Comparison of ENCODE assay signal across 9 mouse cellular contexts in the genomic region with DNA sequence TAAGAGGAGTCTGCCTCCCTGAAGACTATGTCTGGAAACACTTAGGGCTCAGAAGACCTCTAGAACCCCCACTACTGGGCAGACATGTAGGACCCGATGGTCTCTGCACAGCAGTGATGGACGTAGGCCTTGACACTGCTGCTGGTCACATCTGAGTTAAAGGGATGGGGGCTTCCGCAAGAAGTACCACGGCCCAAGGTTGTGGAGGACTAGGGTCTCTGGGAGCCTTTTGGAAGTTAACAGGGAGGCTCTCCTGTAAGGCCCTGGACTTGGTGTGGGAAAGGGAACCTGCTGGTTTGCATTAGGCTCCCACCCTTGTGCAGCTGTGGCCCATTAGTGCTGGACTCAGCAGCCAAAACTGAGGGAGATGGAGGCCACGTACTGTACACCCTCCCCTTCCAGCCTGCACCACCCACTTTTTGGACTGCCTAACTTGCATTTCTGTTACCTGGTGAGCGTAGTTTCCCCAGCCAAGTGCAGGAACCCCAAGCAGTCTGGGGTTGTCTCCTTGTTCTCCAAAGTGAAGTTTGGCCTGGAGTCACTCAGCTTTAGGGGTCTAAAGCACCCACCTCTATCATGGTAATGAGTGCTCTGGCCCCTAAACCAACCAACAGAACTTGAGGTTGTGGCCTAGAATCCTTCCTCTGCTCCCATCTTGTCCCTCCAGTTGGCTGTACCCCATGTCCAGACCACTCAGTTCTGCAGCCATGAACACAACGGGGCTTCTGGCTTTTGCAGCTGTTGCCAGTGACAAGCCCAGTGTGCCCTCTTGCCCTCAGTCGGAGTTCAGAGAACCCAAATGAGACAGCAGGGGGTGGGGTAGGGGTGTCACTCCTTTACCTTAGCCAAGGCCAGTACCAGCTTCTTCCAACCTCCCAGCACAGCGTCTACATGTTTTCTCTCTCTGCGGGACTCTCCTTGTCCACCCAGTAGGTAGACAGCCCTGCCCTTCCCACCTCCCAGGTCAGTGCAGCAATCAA. TPM values are rescaled to one million over a fixed set of nuclear protein-coding genes. Genes with fewer than 3 reads are reported as not detected.
DNase-seq lines count a peak whose midpoint lies in the region; ATAC-seq and TF ChIP-seq lines count a peak whose summit lies in the region.
"Had no signal": no experiment of that assay in that cellular context is flagged by ENCODE, and none has a peak within 500 bp of the region (broad histone marks: within the 10 kb centered on the region; RNA-seq: fewer than 3 reads in every experiment).

No protein-coding gene starts in this region.

- peaks cover 46% of the 10 kb centered on the region for H3K27me3 ChIP-seq in E14TG2a.4 (ENCODE audit: insufficient read depth, low read length)
- no peaks in the 10 kb centered on the region for H3K27me3 ChIP-seq in forebrain, embryonic 11.5 days (ENCODE audit: control insufficient read depth, insufficient read depth, low read length)
- no peaks in the 10 kb centered on the region for H3K27me3 ChIP-seq in intestine, embryonic 14.5 days (replicated peaks; ENCODE audit: control insufficient read depth, insufficient read depth, low read length)

- no peaks in the 10 kb centered on the region for H3K9me3 ChIP-seq in E14TG2a.4 (ENCODE audit: low read length)
- H3K9me3 ChIP-seq in forebrain, embryonic 11.5 days (ENCODE audit: control insufficient read depth, low read length): no peaks in the 10 kb centered on the region
- H3K9me3 ChIP-seq in intestine, embryonic 14.5 days (ENCODE audit: control insufficient read depth, low read length): no peaks in the 10 kb centered on the region

- peak overlapping the region; percentile 98 for H3K4me2 ChIP-seq in forebrain, embryonic 11.5 days (ENCODE audit: low read depth, low read length, severe bottlenecking)
- peak overlapping the region; percentile 92 for H3K4me2 ChIP-seq in intestine, embryonic 14.5 days (ENCODE audit: low read length)

- TF ChIP-seq CTCF in E14TG2a.4 (conservative IDR thresholded peaks at IDR 0.05; ENCODE audit: low read length): no peak

- H3K36me3 ChIP-seq in E14TG2a.4 (ENCODE audit: insufficient read depth, low read length): peaks cover 36% of the 10 kb centered on the region
- H3K36me3 ChIP-seq in forebrain, embryonic 11.5 days (ENCODE audit: control insufficient read depth, insufficient read depth, low read length): peaks cover 3% of the 10 kb centered on the region; the same call in 1 of the 2 replicates
- H3K36me3 ChIP-seq in intestine, embryonic 14.5 days (ENCODE audit: control insufficient read depth, insufficient read depth, low read length): peaks cover 47% of the 10 kb centered on the region

- DNase-seq in cerebellum, adult 9-10 months: peak; percentile 47
- no peak for DNase-seq in cerebellum, postnatal 36 days
- no peak for DNase-seq in forebrain, embryonic 11.5 days (ENCODE audit: low spot score)
- DNase-seq in intestine, embryonic 14.5 days (ENCODE audit: low spot score): peak; percentile 69
- DNase-seq in neural tube, embryonic 10.5 days (ENCODE audit: extremely low spot score, low spot score): peak; percentile 43
- no peak for DNase-seq in urinary bladder, adult 2 months (ENCODE audit: low spot score)

- no peak for ATAC-seq in forebrain, embryonic 11.5 days (replicated peaks; ENCODE audit: low FRiP score)
- no peak for ATAC-seq in intestine, embryonic 14.5 days (replicated peaks; ENCODE audit: low FRiP score, low TSS enrichment, low read depth)
- ATAC-seq in inflammation-experienced regulatory T-cells, adult 6 months: no peak

- peaks cover 45% of the 10 kb centered on the region for H3K4me1 ChIP-seq in E14TG2a.4 (replicated peaks; ENCODE audit: low read depth, low read length)
- peaks cover 16% of the 10 kb centered on the region for H3K4me1 ChIP-seq in forebrain, embryonic 11.5 days (replicated peaks; ENCODE audit: control insufficient read depth, insufficient read depth, low read length)
- peaks cover 26% of the 10 kb centered on the region for H3K4me1 ChIP-seq in intestine, embryonic 14.5 days (replicated peaks; ENCODE audit: control insufficient read depth, insufficient read depth, low read length)

- H3K4me3 ChIP-seq in E14TG2a.4 (replicated peaks; ENCODE audit: low read length): peak overlapping the region; percentile 85
- H3K4me3 ChIP-seq in forebrain, embryonic 11.5 days (ENCODE audit: low read depth, low read length): peak overlapping the region; percentile 84; the same call in 1 of the 2 replicates
- peak overlapping the region; percentile 75 for H3K4me3 ChIP-seq in intestine, embryonic 14.5 days (ENCODE audit: low read depth, low read length)

- H3K27ac ChIP-seq in forebrain, embryonic 11.5 days (ENCODE audit: low read depth, low read length): no peak overlapping the region
- no peak overlapping the region for H3K27ac ChIP-seq in intestine, embryonic 14.5 days (ENCODE audit: low read depth)

- 53% methylated on average over 10 of the region's 10 CpGs for WGBS in forebrain, embryonic 11.5 days
- WGBS in intestine, embryonic 14.5 days: 50% methylated on average over 10 of the region's 10 CpGs

- H3K9ac ChIP-seq in forebrain, embryonic 11.5 days (ENCODE audit: low read length): no peak overlapping the region
- H3K9ac ChIP-seq in intestine, embryonic 14.5 days (ENCODE audit: low read length): peak overlapping the region; percentile 95

RNA-seq across cellular contexts. Expression of a gene that starts 1.0 kb away (rescaled TPM):
- 9.4 and 12.0 TPM in 2 replicates for polyA plus RNA-seq in forebrain, embryonic 11.5 days (2014; fragmentation: Nextera tagmentation; extraction: Ambion mirVana)
- 13.1 and 14.1 TPM in 2 replicates for polyA plus RNA-seq in intestine, embryonic 14.5 days (2014; fragmentation: Nextera tagmentation; extraction: Ambion mirVana)
- under 1 TPM in 2 of 3 experiments, not detected in 1; 0.23 to 0.24 TPM for polyA plus RNA-seq in inflammation-experienced regulatory T-cells, adult 6 months (2017; shearing (Covaris generic))
- 55.2 and 76.1 TPM in 2 replicates for polyA plus RNA-seq in urinary bladder, adult 2 months (2012; rRNA removed)

RNA-seq across cellular contexts. Expression of a gene that starts 19.3 kb away (rescaled TPM):
- polyA plus RNA-seq in forebrain, embryonic 11.5 days (2014; fragmentation: Nextera tagmentation; extraction: Ambion mirVana): 0.08 and 0.11 TPM in 2 replicates
- 0.22 and 0.26 TPM in 2 replicates for polyA plus RNA-seq in intestine, embryonic 14.5 days (2014; fragmentation: Nextera tagmentation; extraction: Ambion mirVana)
- polyA plus RNA-seq in inflammation-experienced regulatory T-cells, adult 6 months (2017; shearing (Covaris generic)): not detected
- polyA plus RNA-seq in urinary bladder, adult 2 months (2012; rRNA removed): 0.07 and 0.10 TPM in 2 replicates
- polyA plus RNA-seq: spleen, adult 2 months had no signal

RNA-seq across cellular contexts. Expression of a gene that starts 34.2 kb away (rescaled TPM):
- 0.11 TPM in 1 of 2 replicates, not detected in the other for polyA plus RNA-seq in forebrain, embryonic 11.5 days (2014; fragmentation: Nextera tagmentation; extraction: Ambion mirVana)
- polyA plus RNA-seq in intestine, embryonic 14.5 days (2014; fragmentation: Nextera tagmentation; extraction: Ambion mirVana): 2.0 and 2.4 TPM in 2 replicates
- not detected for polyA plus RNA-seq in inflammation-experienced regulatory T-cells, adult 6 months (2017; shearing (Covaris generic))
- polyA plus RNA-seq in urinary bladder, adult 2 months (2012; rRNA removed): 1.9 and 3.0 TPM in 2 replicates

RNA-seq across cellular contexts. Expression of a gene that starts 39.2 kb away (rescaled TPM):
- 61.6 and 67.5 TPM in 2 replicates for polyA plus RNA-seq in forebrain, embryonic 11.5 days (2014; fragmentation: Nextera tagmentation; extraction: Ambion mirVana)
- polyA plus RNA-seq in intestine, embryonic 14.5 days (2014; fragmentation: Nextera tagmentation; extraction: Ambion mirVana): 69.7 and 71.7 TPM in 2 replicates
- 100 to 1,000 TPM; 108 to 126 (median 117) TPM for polyA plus RNA-seq in inflammation-experienced regulatory T-cells, adult 6 months (2017; shearing (Covaris generic))
- polyA plus RNA-seq in urinary bladder, adult 2 months (2012; rRNA removed): 89.1 and 120 TPM in 2 replicates

RNA-seq across cellular contexts. Expression of a gene that starts 48.0 kb away (rescaled TPM):
- polyA plus RNA-seq in forebrain, embryonic 11.5 days (2014; fragmentation: Nextera tagmentation; extraction: Ambion mirVana): 90.3 and 94.3 TPM in 2 replicates
- polyA plus RNA-seq in intestine, embryonic 14.5 days (2014; fragmentation: Nextera tagmentation; extraction: Ambion mirVana): 135 and 152 TPM in 2 replicates
- 10 to 100 TPM; 45.5 to 68.0 (median 63.4) TPM for polyA plus RNA-seq in inflammation-experienced regulatory T-cells, adult 6 months (2017; shearing (Covaris generic))
- polyA plus RNA-seq in urinary bladder, adult 2 months (2012; rRNA removed): 44.2 and 46.8 TPM in 2 replicates

Comparison
In these comparisons a context has a peak if more than half of its experiments do, and no peak if none do; other contexts are left out.
1. DNase-seq: peak in cerebellum, adult 9-10 months (single experiment), intestine, embryonic 14.5 days (single experiment) and neural tube, embryonic 10.5 days (single experiment); none in cerebellum, postnatal 36 days (0 of 2), forebrain, embryonic 11.5 days (single experiment) and urinary bladder, adult 2 months (single experiment).
2. Peak in every context shown above with its lines, with median percentiles within 50 percentile points of each other: H3K4me3 ChIP-seq.